Mouse (Mus musculus) spleen, postnatal 14 days (tissue): Measurements from ENCODE around the gene Tomm34.
"Not testable (repeated sequence)": the region's sequence is repeated elsewhere in the genome, so short reads cannot be mapped to it uniquely, and the experiment has no call there.

Experiments
- DNase-seq, 2 experiments: peaks; one replicate each; pipeline ENCODE4 v3.0.0; 2021 to 2022; ENCODE audit warnings: low spot score in 2 of 2

The Tomm34 gene

DNA sequence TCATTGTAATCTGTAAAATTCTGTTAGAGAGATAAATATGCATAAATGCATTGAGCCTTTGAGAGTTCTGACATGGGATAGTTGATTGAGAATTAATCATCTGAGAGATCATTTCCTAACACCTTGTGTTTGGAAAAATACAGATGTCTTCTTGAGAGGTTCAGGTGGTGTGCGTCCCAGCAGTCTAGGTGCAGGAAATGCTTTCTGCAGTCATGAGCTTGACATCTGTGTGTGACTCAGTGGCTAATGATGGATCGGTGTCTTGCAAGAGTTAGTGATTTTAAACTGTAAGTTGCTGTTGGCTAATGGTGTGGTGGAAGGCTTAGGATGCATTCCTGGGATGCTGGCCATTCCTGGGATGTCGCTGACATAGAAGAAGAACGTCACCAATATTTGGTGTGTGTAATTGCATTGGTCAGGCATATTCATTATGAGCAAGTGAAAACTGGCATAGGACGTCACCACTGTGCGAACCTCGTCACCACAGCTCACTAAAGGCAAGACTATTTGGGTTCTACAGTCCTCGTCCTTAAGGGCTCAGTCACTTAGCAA lies 6.0 kb upstream of the Tomm34 start:
- DNase-seq, result no peak

DNA sequence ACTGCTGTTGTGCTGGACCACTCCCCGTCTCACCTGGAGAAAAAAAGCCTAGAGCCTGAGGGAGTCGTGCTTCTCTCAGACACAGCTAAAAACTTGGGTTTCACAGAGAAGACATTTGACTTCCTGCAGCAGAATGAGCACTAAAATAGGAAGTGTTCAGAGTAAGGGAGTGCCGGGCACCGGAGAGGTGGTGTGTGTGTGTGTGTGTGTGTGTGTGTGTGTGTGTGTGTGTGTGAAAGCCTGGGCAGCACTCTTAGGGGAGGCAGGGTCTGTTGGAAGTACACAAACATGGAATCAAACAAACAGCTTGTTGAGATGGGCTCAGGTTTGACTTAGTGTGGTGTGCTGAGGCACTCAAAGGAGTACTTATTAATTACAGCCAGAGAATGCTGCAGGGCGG lies 4.1 kb upstream of the Tomm34 start:
- DNase-seq, result peak; percentile 12 to 37

DNA sequence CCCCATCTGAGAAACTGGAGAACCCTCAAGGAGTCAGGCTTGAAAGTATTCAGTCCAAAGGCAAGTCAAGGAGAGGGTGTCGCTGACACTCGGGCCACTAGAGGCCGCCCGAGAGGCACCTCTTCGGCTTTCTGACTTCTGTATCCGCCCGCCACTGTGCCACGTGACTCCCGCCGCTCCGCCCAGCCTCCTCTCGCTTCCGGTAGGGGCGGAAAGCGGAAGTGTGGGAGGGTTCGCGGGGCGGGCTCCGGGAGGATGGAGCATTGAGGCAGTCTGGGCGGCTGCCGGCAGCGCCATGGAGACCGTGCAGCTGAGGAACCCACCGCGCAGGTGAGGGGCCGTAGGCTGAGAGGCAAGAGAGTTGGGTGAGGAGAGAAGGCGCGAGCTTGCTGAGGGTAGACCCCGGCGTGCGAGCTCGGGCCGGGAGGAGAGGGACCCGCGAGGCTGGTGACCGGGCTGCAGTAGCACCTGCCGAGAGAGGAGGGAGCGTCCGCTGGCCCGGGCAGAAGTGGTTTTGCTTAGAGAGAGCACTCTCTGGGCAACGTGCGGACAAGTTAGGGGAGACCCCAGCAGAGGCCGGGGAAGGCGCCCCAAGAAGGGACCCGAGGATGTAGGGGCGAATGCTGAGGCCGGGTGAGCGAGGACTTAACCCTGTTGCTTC lies 3.1 kb upstream of the Tomm34 start:
- DNase-seq, result peak; percentile 97 to 98

DNA sequence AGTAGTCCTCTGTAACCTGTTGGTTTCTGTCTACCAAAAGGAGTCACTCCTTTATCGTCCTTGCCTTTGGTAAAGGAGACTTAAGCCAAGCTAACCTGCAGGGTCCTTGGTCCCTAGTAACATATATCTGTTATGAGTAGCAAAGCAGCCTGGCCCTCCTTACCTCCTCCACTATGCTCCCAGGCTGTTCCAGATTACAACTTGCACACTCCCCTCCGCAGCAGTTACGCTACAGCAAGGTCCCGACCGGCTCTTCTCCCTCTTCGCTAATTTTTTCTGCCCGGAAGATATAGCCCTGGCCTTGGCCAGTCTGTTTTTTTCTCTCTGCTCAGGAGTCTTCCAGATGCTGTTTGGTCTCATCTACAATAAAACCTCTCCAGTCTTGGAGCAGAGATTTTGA lies 2.2 kb upstream of the Tomm34 start:
- no peak for DNase-seq

DNA sequence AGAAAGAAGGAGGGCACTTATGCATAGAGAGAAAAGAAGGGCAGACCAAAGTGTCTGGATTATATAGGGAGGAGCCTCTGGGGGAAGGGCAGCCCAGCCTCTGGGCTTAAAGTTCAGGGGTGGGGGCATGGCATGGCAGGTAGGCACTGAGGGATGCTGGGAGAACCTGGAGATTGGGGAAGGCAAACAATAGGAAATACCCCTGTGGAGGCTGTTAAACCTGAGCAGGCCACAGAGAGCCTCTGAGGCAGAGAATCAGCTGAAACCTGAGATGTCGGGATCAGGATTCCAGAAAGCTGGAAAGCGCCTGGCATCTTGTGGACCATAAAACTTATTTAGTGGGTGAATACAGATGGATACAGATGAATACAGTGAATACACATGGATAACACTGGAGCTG lies 1.1 kb upstream of the Tomm34 start:
- no peak for DNase-seq

DNA sequence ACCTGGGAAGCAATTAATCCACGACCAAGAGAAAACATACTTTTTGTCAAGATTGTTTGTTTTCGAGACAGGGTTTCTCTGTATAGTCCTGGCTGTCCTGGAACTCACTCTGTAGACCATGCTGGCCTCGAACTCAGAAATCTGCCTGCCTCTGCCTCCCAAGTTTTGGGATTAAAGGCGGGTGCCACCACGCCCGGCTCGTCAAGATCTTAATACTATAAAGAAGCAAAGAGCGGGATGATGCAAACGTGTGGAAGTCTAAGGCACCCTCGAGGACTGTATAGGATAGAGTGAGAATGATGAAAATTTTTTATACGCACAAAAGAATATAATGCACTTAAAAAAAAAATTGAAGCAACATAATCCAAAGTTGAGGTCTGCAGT lies 460 bp upstream of the Tomm34 start:
- DNase-seq, result not testable (repeated sequence)

DNA sequence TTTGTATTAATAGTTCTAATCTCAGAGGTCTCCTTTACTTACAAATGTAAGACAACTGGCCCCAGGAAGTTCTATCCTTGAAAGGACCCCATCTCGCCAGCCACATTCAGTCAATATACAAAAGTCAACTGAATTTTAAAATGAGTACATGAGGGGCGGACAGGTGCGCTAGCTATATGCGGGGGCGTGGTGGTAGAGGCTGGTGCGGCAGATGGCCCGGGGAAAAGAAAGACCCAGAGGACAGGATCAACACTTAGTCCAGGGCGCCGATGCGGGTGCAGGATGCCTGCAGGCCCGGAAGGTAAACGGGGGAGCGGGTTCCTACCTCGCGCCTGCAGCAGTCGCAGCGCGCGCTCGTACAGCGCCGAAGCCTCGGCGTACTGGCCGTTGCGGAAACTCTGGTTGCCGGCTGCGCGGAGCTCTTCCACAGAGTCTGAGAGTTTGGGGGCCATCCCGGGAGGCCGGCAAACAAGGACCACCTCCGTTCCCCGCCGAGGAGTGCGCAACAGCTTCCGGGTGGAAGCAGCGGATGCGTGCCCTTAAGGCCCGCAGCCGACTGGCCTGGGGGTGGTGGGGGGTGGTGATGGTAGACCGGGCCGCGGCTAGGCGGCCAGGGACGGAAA lies 716 bp downstream of the Tomm34 start, which contains the start of gene Stk4:
TSS of gene Stk4 (plus strand) at position 181 of the 623 bp plus-strand sequence.
- peak in 1 of 2 experiments; percentile 14 for DNase-seq

DNA sequence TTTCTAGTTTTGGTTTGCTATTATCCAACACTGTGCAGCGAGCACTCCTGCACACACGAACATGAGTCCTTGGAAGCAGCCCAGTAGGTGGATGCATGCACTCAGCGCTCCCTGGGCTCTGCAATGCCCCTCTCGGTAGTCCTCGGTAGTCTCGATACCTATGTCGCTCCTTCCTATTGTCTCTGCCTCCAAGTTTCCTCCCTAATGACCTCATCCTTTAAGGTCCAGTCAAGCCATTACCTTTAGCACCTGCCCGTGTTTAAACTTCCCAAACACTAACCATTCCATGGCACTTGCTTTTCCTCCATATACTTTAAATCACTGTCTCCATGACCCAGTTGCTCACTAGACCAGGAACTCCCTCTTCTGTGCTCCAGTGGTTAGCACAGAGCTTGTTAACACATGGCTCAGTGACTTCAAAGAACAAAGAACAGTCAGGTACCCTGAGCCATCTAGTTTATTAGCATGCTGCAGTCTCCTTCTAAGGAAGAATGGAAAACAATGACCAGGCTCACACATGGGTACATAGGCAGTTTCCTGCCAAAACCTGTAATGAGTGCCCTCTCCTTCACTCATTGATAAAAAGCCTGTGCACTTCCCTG lies 11.2 kb downstream of the Tomm34 start:
- DNase-seq, result no peak

DNA sequence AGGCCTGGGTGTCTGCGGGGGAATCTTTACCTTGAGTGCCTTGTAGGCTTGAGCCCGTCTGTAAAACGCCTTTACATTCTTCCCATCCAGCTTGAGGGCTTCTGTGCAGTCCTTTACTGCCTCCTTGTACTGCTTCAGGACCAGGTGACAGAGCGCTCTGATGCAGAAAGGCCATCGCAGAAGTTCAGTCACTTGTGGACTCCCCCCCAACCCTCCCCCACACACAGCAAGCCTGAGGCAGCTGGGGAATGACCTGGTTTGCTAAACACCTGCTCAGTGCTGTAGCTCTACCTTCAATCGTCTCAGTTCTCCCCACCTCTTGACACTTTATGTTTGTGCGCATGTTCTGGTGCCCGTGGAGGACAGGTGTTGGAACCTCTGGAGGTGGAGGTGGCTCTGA lies 16.3 kb downstream of the Tomm34 start:
- DNase-seq, result no peak

DNA sequence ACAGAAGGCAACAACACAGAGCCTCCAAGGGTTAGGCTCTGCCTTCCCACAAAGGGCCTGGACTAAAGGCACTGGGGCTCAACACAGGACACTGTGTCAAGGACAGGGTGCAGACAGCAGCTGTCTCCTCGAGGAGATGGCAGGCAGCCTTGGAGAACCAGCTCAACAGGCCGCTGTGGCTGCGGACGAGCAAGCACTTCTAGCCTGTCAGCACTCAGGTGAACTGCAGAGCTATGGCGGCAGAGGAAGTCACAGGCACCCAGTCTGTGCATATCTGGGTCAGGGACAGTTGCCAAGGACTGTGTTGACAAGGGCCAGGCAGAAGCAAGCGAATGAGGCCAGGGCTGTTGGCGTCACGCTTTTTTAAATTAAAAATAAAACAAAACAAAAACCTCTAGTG lies 17.2 kb downstream of the Tomm34 start:
- DNase-seq, result no peak

DNA sequence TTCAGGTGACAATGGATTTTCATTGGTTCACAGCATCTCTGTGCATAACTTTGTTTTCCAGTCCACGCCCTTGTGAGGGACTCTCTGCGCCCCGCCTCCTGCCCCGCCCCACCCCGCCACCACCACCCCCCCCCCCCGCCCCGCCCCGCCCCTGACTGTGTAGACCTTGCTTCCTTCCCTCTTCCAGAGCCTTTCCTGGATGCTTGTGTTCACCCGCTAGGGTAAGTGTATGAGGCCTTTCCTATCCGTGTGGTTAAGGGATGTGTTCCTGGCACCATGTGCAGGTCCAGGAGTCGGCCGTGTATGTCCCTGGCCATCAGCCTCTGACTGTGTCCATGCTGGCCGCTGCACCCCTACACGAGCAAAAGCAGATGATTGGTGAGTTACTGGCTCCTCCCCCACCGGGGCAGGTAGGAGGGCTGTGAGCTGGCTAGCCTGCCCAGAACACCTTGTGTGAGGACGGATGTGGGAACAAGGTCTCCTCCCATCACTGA lies 23.7 kb downstream of the Tomm34 start:
- DNase-seq, result no peak

DNA sequence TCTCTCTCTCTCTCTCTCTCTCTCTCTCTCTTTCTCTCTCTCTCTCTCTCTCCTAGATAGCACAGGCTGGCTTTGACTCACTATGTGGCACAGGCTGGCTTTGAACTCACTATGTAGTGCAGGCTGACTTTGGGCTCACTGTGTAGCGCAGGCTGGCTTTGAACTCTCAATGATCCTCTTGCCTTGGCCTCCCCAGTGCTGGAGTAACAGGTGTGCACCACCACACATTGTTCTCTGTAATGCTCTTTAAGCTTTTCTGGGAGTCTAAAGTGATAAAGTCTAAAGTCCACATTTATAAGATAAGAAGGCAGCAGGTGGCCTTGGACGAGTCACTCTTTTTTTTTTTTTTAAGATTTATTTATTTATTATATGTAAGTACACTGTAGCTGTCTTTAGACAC lies 29.4 kb downstream of the Tomm34 start:
- no peak for DNase-seq

DNA sequence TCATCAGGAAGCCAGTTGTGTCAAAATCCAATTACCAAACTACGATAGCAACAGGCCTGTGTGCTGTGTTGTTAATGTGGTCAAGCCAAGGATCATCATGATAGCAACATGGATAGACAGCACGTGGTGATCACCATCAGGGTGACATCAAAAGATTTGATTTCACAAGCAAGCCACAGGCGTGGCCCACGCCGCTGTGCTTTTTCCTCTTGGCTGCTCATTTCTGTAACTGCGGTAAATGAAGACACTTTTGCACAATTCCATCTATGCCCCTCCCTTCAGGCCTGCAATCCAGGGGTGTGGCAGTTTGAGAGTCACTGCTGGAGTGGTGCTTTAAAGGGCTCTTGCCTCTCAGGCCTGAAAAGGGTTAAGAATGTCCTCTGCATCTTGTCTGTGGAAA lies 30.0 kb downstream of the Tomm34 start:
- no peak for DNase-seq

DNA sequence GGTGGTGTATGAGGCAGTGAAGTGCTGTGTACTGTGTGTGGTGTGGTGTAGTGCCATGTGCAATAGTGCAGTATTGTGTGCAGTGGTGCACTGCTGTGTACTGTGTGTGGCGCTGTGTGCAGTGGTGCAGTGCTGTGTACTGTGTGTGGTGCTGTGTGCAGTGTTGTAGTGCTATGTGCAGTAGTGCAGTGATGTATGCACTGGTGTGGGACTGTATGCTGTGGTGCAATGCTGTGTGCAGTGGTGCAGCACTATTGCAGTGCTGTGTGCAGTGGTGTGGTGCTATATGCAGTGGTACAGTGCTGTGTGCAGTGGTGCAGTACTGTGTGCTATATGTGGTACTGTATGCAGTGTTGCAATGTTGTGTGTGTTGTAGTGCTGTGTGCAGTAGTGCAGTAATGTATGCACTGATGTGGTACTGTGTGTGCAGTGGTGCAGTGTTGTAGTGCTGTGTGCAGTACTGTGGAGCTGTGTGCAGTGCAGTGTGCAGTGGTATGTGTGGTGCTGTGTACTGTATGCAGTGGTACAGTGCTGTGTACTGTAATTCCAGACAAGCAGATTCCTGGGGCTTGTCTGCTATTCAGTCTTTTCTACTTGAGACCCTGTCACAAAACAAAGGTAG lies 32.5 kb downstream of the Tomm34 start:
- DNase-seq, result no peak

DNA sequence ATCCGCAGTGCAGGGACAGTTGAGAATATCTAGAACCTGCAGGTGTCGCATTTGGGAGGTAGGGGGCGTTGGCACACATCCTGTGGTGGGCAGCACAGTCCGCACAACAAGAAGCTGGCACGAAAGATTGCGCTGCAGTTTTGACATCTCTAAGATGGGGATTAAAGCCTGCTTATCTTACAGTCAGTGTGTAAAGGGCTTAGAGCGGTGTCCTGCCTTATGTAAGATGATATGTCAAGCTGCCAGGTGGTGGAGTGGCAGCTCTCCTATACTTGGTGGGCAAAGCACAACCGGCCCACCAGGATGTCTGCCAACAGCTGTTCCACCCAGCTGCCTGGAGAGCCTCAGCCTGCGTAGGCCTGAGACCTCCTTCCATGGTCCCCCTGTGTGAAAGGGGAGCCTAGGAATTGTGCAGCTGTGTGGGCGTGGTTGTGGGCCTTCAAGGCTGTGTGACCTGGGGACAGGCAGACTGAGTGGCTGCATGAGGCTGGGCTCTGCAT lies 34.4 kb downstream of the Tomm34 start:
- no peak for DNase-seq

DNA sequence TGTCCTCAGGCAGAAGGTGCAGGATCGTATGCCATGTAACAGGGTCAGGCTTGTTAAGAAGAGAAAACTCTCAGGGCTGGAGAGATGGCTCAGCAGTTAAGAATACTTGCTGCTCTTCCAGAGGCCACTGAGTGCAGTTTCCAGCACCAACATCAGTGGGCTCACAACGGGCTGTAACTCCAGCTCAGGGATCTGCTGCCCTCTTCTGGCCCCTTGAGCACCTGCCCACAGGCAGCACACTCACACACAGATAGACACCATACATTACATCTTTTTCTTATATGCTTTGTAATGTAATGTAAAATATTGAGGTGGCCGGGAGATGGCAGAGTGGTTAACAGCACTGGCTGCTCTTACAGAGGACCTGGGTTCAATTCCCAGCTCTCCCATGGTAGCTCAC lies 38.0 kb downstream of the Tomm34 start:
- DNase-seq, result no peak

DNA sequence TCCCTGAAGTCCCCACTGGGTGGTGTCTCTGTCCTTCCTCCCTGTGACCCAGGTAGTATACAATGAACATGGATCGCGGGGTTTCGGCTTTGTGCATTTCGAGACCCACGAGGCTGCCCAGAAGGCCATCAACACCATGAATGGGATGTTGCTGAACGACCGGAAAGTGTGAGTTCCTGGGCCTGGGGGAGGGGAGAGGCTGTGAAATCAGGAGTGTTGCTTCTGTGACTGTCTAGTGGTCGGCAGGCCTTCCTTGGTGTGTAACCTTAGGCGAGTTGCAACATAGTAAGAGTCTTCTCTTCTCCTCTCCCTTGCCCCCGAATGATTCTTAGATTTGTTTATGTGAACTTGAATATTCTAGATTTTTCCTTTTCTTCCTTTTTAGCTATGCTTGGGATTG lies 39.8 kb downstream of the Tomm34 start:
- DNase-seq, result no peak

DNA sequence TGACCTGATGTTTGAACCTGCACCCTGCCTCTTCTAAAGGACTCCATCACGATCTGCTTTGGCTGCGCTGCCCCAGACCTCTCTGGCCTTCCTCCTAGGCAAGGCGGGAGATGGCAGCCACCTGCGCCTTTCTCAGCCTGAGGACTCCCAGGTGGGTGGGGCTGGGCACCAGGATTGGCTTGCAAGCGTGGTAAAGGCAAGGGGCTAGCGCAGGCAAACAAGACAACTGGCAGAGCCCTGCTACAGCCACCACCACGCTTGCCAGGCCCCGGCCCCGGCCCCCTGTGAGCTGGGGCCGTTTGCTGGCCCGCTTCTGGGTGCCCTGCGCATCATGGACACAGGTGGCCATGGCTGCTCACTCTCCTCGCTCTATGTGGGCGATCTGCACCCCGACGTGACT lies 45.8 kb downstream of the Tomm34 start, which contains the start of gene Pabpc1l:
TSS of gene Pabpc1l (plus strand) at position 301 of the 400 bp plus-strand sequence.
- DNase-seq, result no peak

DNA sequence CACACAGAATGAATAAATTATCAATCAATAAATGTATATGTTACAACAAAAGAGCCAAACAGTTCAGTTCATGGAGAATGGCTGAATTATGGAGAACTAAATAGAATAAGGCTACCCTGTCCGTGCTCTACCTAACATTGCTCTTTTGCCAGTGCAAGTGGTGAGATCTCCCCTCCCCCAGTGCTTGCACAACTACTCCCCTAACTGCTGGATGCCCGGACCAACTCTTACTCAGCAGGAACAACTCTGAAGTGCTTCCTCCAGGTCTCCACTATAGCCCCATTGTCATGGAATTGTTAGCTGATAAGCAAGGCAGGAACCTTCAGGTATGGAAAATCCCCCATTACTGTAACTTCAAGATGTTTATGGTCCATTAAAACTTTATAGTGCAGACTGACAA lies 48.9 kb downstream of the Tomm34 start:
- no peak for DNase-seq

DNA sequence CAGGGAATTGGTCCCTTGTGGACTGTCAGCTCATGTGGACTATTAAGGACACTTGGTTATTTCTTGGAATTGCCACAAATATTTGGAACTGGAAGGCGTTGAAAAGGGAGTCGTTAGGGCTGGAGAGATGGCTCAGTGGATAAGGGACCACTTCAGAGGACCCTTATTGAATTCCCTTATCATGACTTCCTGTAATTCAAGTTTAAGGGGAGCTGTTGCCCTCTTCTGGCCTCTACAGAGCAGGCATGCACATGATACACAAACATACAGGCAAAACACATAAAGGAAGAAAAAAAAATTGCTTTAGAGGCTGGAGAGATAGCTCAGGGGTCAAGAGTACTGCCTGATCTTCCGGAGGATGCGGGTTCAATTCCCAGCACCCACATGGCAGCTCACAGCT lies 51.0 kb downstream of the Tomm34 start:
- no peak for DNase-seq

DNA sequence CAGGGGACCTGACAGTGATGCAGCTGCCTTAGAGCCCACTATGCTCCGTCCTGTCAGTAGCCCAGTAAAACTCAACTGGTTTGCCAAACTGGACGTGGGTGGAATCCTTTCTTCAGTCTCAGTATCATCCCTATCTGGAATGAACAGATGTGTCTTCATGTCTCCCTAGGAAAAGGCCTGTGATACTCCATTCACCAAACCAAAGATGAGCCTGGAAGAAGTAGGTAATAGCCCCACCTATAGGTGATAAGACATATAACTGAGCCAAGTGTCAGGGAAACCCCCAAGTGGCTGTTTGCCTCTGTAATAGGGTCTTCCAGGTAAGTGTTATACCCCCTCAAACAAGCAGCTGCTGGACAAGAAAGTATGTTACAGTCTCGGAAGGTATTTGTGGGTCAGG lies 52.1 kb downstream of the Tomm34 start:
- no peak for DNase-seq

DNA sequence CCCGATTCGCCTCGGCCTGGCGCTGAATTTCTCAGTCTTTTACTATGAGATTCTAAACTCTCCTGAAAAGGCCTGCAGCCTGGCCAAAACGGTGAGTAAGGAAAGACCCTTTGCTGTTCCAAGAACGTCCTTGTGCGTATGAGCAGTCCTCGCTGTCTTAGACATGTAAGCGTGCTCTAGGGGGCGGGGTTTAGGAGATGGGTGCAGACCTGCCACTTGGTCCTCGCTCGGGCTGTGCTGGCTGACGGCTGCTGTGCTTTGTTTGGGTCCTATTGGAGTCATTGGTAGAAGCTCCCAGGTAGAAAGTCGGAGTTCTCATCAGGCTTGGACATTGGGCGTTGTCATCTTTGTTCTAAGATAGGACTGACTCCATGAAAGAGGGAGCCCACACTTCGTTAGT lies 55.7 kb downstream of the Tomm34 start:
- DNase-seq, result no peak
